Mouse (Mus musculus): ENCODE data around the gene Apof. TPM values are rescaled to one million over a fixed set of nuclear protein-coding genes. Genes with fewer than 3 reads are reported as not detected.

The Apof gene
- total and polyA plus RNA-seq, 3 experiments: not detected

- no peaks in the 10 kb centered on the region for H3K27me3 ChIP-seq (ENCODE audit: control insufficient read depth in 1 of 2, insufficient read depth in 2 of 2, low read length in 2 of 2)
- no peak within 1 kb of the TSS for H3K9ac ChIP-seq (ENCODE audit: control insufficient read depth, low read depth, low read length, poor library complexity, severe bottlenecking)
- H3K36me3 ChIP-seq (ENCODE audit: control insufficient read depth in 1 of 2, insufficient read depth in 2 of 2, low read length in 2 of 2): peaks cover 0 to 5% of the 10 kb centered on the region in 2 experiments; a peak in 3 of 4 replicates
- H3K27ac ChIP-seq (ENCODE audit: control insufficient read depth, low read depth, low read length): no peak within 1 kb of the TSS
- H3K4me3 ChIP-seq (ENCODE audit: control insufficient read depth in 1 of 2, insufficient read depth in 1 of 2, low read depth in 2 of 2, low read length in 2 of 2): no peak within 1 kb of the TSS
- H3K79me2 ChIP-seq (ENCODE audit: control insufficient read depth, insufficient read depth, low read length, poor library complexity): no peaks in the 10 kb centered on the region
- no peaks in the 10 kb centered on the region for H3K9me3 ChIP-seq (replicated peaks; ENCODE audit: insufficient read depth, low read length)
- DNase-seq (ENCODE audit: low read depth, low spot score): no peak
- H3K4me1 ChIP-seq (ENCODE audit: control insufficient read depth in 1 of 2, insufficient read depth in 2 of 2, low read length in 2 of 2): peaks cover 0 to 2% of the 10 kb centered on the region in 2 experiments; a peak in 1 of 4 replicates
- no peak for TF ChIP-seq RCOR1 (IDR thresholded peaks at IDR 0.05; ENCODE audit: low read depth, low read length)
- TF ChIP-seq KAT2A (conservative IDR thresholded peaks at IDR 0.05; ENCODE audit: low read depth, low read length): no peak
- TF ChIP-seq CHD2 (IDR thresholded peaks at IDR 0.05; ENCODE audit: low read length): no peak
- TF ChIP-seq ZMIZ1 (IDR thresholded peaks at IDR 0.05; ENCODE audit: low read depth, low read length): no peak
- no peak for TF ChIP-seq USF1 (IDR thresholded peaks at IDR 0.05; ENCODE audit: low read depth, low read length)
- TF ChIP-seq CHD1 (IDR thresholded peaks at IDR 0.05; ENCODE audit: low read depth, low read length): no peak
- TF ChIP-seq MYB (IDR thresholded peaks at IDR 0.05; ENCODE audit: low read depth, low read length): no peak
- TF ChIP-seq MXI1 (IDR thresholded peaks at IDR 0.05; ENCODE audit: low read depth, low read length): no peak
- no peak for TF ChIP-seq MAX (IDR thresholded peaks at IDR 0.05; ENCODE audit: low read length)
- no peak for TF ChIP-seq SIN3A (IDR thresholded peaks at IDR 0.05; ENCODE audit: low read length)
- TF ChIP-seq HCFC1 (IDR thresholded peaks at IDR 0.05; ENCODE audit: low read depth, low read length): no peak
- TF ChIP-seq USF2 (IDR thresholded peaks at IDR 0.05; ENCODE audit: borderline replicate concordance in 1 of 2, insufficient read depth in 1 of 2, low read depth in 1 of 2, low read length in 2 of 2): no peak
- TF ChIP-seq RAD21 (IDR thresholded peaks at IDR 0.05; ENCODE audit: low read depth, low read length): no peak
- no peak for TF ChIP-seq SMC3 (IDR thresholded peaks at IDR 0.05; ENCODE audit: low read depth, low read length)
- no peak for TF ChIP-seq E2F4 (IDR thresholded peaks at IDR 0.05; ENCODE audit: borderline replicate concordance, low read depth, low read length)
- TF ChIP-seq MAFK (IDR thresholded peaks at IDR 0.05; ENCODE audit: borderline replicate concordance, low read depth, low read length): no peak
- TF ChIP-seq ZNF384 (IDR thresholded peaks at IDR 0.05; ENCODE audit: low read depth, low read length): no peak
- no peak for TF ChIP-seq ELF1 (IDR thresholded peaks at IDR 0.05; ENCODE audit: low read depth, low read length)
- no peak for TF ChIP-seq POLR2AphosphoS5 (IDR thresholded peaks at IDR 0.05; ENCODE audit: borderline replicate concordance, low read depth, low read length)
These were observed 14.7 kb upstream of the Apof start, which contains the start of gene Apon for GRCm38 (mm10) chr10:128253677-128254255. Gene Apon, plus strand, starts transcription at chr10:128254096.

GRCm38 (mm10) chr10:128255925-128256324, 12.5 kb upstream of the Apof start:
- Histone ChIP-seq H3K4me1 (ENCODE audit: control insufficient read depth in 1 of 2, insufficient read depth in 2 of 2, low read length in 2 of 2) (peaks cover 0 to 8% of the 10 kb centered on the region in 2 experiments; a peak in 3 of 4 replicates), H3K9ac (ENCODE audit: control insufficient read depth, low read depth, low read length, poor library complexity, severe bottlenecking) (no peak overlapping the region), H3K36me3 (ENCODE audit: control insufficient read depth in 1 of 2, insufficient read depth in 2 of 2, low read length in 2 of 2) (peaks cover 0 to 2% of the 10 kb centered on the region in 2 experiments), H3K4me3 (ENCODE audit: control insufficient read depth in 1 of 2, insufficient read depth in 1 of 2, low read depth in 2 of 2, low read length in 2 of 2) (no peak overlapping the region), H3K27me3 (ENCODE audit: control insufficient read depth in 1 of 2, insufficient read depth in 2 of 2, low read length in 2 of 2) (no peaks in the 10 kb centered on the region), H3K9me3 (replicated peaks; ENCODE audit: insufficient read depth, low read length) (no peaks in the 10 kb centered on the region), H3K79me2 (ENCODE audit: control insufficient read depth, insufficient read depth, low read length, poor library complexity) (no peaks in the 10 kb centered on the region), H3K27ac (ENCODE audit: control insufficient read depth, low read depth, low read length) (no peak overlapping the region)
- TF ChIP-seq POLR2AphosphoS5 (IDR thresholded peaks at IDR 0.05; ENCODE audit: borderline replicate concordance, low read depth, low read length) (no peak), CHD1 (IDR thresholded peaks at IDR 0.05; ENCODE audit: low read depth, low read length) (no peak), MEF2A (IDR thresholded peaks at IDR 0.05; ENCODE audit: extremely low read depth, insufficient replicate concordance, low read depth, low read length, poor library complexity, severe bottlenecking) (no peak), MAZ (IDR thresholded peaks at IDR 0.05; ENCODE audit: low read depth, low read length) (no peak), TBP (IDR thresholded peaks at IDR 0.05; ENCODE audit: low read depth, low read length) (no peak), USF1 (IDR thresholded peaks at IDR 0.05; ENCODE audit: low read depth, low read length) (no peak), NELFE (IDR thresholded peaks at IDR 0.05; ENCODE audit: low read depth, low read length) (no peak), ELF1 (IDR thresholded peaks at IDR 0.05; ENCODE audit: low read depth, low read length) (no peak), USF2 (IDR thresholded peaks at IDR 0.05; ENCODE audit: borderline replicate concordance in 1 of 2, insufficient read depth in 1 of 2, low read depth in 1 of 2, low read length in 2 of 2) (no peak), MAX (IDR thresholded peaks at IDR 0.05; ENCODE audit: low read length) (no peak), POLR2AphosphoS2 (IDR thresholded peaks at IDR 0.05; ENCODE audit: low read length) (no peak), SIN3A (IDR thresholded peaks at IDR 0.05; ENCODE audit: low read length) (no peak), MYC (IDR thresholded peaks at IDR 0.05; ENCODE audit: low read depth, low read length) (no peak), HCFC1 (IDR thresholded peaks at IDR 0.05; ENCODE audit: low read depth, low read length) (no peak), ZMIZ1 (IDR thresholded peaks at IDR 0.05; ENCODE audit: low read depth, low read length) (no peak), JUND (IDR thresholded peaks at IDR 0.05; ENCODE audit: low read depth, low read length) (no peak)
- no peak for DNase-seq (ENCODE audit: low read depth, low spot score)

Data from MEL (cell line).